Mouse (Mus musculus) intestine, embryonic 14.5 days (tissue): ENCODE data around the gene Hoxd12. TPM values are rescaled to one million over a fixed set of nuclear protein-coding genes. Genes with fewer than 3 reads are reported as not detected.
A peak's percentile ranks its signal among the peaks of the same experiment; 100 is the strongest.

Experiments
- ATAC-seq: fragments of 200-750 bp; cut with Nextera tagmentation; replicated peaks from 2 replicates; pipeline ENCODE4 v1.8.0; 2017; ENCODE audit warnings: low read depth, moderate number of reproducible peaks, moderate TSS enrichment, moderate library complexity; ENCODE audit not compliant: low FRiP score, low TSS enrichment
- DNase-seq: peaks from one replicate; pipeline ENCODE4 v3.0.0-alpha.2; 2018; ENCODE audit warnings: low spot score
- H3K27ac ChIP-seq: fragments of 300-500 bp; sonication (generic); 2 replicates; pipeline ENCODE4 v1.5.1; 2014; ENCODE audit warnings: low read depth, mild to moderate bottlenecking, control low read depth
- H3K27me3 ChIP-seq: fragments of 300-500 bp; sonication (generic); replicated peaks from 2 replicates; pipeline ENCODE4 v1.6.1; 2014; ENCODE audit warnings: low read length, control low read depth; ENCODE audit not compliant: control insufficient read depth, insufficient read depth
- H3K36me3 ChIP-seq: fragments of 300-500 bp; sonication (generic); 2 replicates; pipeline ENCODE4 v1.6.1; 2014; ENCODE audit warnings: low read length, control low read depth; ENCODE audit not compliant: control insufficient read depth, insufficient read depth
- H3K4me1 ChIP-seq: fragments of 300-500 bp; sonication (generic); replicated peaks from 2 replicates; pipeline ENCODE4 v1.6.1; 2014; ENCODE audit warnings: low read length, control low read depth, mixed read lengths; ENCODE audit not compliant: control insufficient read depth, insufficient read depth
- H3K4me2 ChIP-seq: fragments of 300-500 bp; sonication (generic); 2 replicates; pipeline ENCODE4 v1.6.1; 2014; ENCODE audit warnings: low read length
- H3K4me3 ChIP-seq: fragments of 300-500 bp; sonication (generic); 2 replicates; pipeline ENCODE4 v1.5.1; 2014; ENCODE audit warnings: low read depth, low read length, control low read depth, mixed read lengths
- H3K9ac ChIP-seq: fragments of 300-500 bp; sonication (generic); 2 replicates; pipeline ENCODE4 v1.6.1; 2014; ENCODE audit warnings: mild to moderate bottlenecking, low read length
- H3K9me3 ChIP-seq: fragments of 300-500 bp; sonication (generic); 2 replicates; pipeline ENCODE4 v1.6.1; 2016; ENCODE audit warnings: low read length, control low read depth; ENCODE audit not compliant: control insufficient read depth
- WGBS: fragments of 180-500 bp; shearing (Covaris S2); extraction: QIAGEN DNeasy Blood & Tissue Kit; methylation state at CpG from one replicate; pipeline ENCODE4 v1.1.7; 2014; 5-methylcytosine and 5-hydroxymethylcytosine counted together
- polyA plus RNA-seq: library from polyadenylated mRNA; unstranded; fragments of >200 nt; fragmentation: Nextera tagmentation; extraction: Ambion mirVana; gene quantifications from 2 replicates; pipeline ENCODE4 v1.2.1, GENCODE M21; 2014

Gene Hoxd12
- polyA plus RNA-seq, 1 experiment from 2014 or later: 0.34 TPM

- Histone ChIP-seq H3K27ac (peak within 1 kb of the TSS; percentile 87), H3K4me3 (peak within 1 kb of the TSS; percentile 59), H3K4me1 (0 out of 2 replicates have a peak, but pooled peaks cover 3% of the 10 kb centered on the region), H3K4me2 (peak within 1 kb of the TSS; percentile 62), H3K9me3 (no peaks in the 10 kb centered on the region), H3K36me3 (no peaks in the 10 kb centered on the region), H3K27me3 (peaks cover 71% of the 10 kb centered on the region), H3K9ac (peak within 1 kb of the TSS; percentile 51)
- ATAC-seq: peak; percentile 55; the same call in 1 of the 2 replicates
- WGBS: under 1% methylated on average over 65 of the region's 65 CpGs
- peak; percentile 85 for DNase-seq
Measured at GRCm38 (mm10) chr2:74711721-74712621, 37.2 kb downstream of the Hoxd12 start, which contains the start of the genes Hoxd3 and Hoxd4. Hoxd3 (plus strand) TSS chr2:74711927. Hoxd4 (plus strand) TSS chr2:74711929.

- Histone ChIP-seq H3K9me3 (no peaks in the 10 kb centered on the region), H3K4me1 (0 out of 2 replicates have a peak, but pooled peaks cover 3% of the 10 kb centered on the region), H3K9ac (peak overlapping the region; percentile 51; the same call in 1 of the 2 replicates), H3K36me3 (no peaks in the 10 kb centered on the region), H3K27me3 (peaks cover 65% of the 10 kb centered on the region), H3K27ac (peak overlapping the region; percentile 1; the same call in 1 of the 2 replicates), H3K4me2 (peak overlapping the region; percentile 62), H3K4me3 (peak overlapping the region; percentile 59)
- no peak for ATAC-seq
- WGBS: 18% methylated on average over 19 of the region's 19 CpGs
- no peak for DNase-seq
Measured at GRCm38 (mm10) chr2:74713239-74714150, 38.7 kb downstream of the Hoxd12 start.

GRCm38 (mm10) chr2:74714156-74714789 is 39.5 kb downstream of the Hoxd12 start:
- Histone ChIP-seq H3K9ac (peak overlapping the region; percentile 23; the same call in 1 of the 2 replicates), H3K27ac (peak overlapping the region; percentile 1; the same call in 1 of the 2 replicates), H3K4me2 (peak overlapping the region; percentile 62), H3K36me3 (no peaks in the 10 kb centered on the region), H3K27me3 (peaks cover 61% of the 10 kb centered on the region), H3K4me3 (peak overlapping the region; percentile 59), H3K9me3 (no peaks in the 10 kb centered on the region), H3K4me1 (0 out of 2 replicates have a peak, but pooled peaks cover 3% of the 10 kb centered on the region)
- DNase-seq (no peak), ATAC-seq (no peak)
- 13% methylated on average over 18 of the region's 18 CpGs for WGBS

- 3% methylated on average over 14 of the region's 14 CpGs for WGBS
- 0 out of 2 replicates have a peak, but pooled peaks cover 3% of the 10 kb centered on the region for H3K4me1 ChIP-seq
- H3K27me3 ChIP-seq: peaks cover 61% of the 10 kb centered on the region
- peak overlapping the region; percentile 1; the same call in 1 of the 2 replicates for H3K27ac ChIP-seq
- ATAC-seq (peak; percentile 58; the same call in 1 of the 2 replicates), DNase-seq (no peak)
- no peaks in the 10 kb centered on the region for H3K36me3 ChIP-seq
- H3K4me2 ChIP-seq: peak overlapping the region; percentile 62
- no peaks in the 10 kb centered on the region for H3K9me3 ChIP-seq
- peak overlapping the region; percentile 14; the same call in 1 of the 2 replicates for H3K4me3 ChIP-seq
- peak overlapping the region; percentile 14; the same call in 1 of the 2 replicates for H3K9ac ChIP-seq
Measured at GRCm38 (mm10) chr2:74714881-74715280, 40.1 kb downstream of the Hoxd12 start.

GRCm38 (mm10) chr2:74715504-74716241 is 40.9 kb downstream of the Hoxd12 start:
- DNase-seq (peak; percentile 99), ATAC-seq (peak; percentile 72)
- 3% methylated on average over 26 of the region's 26 CpGs for WGBS
- Histone ChIP-seq H3K27me3 (peaks cover 60% of the 10 kb centered on the region), H3K36me3 (no peaks in the 10 kb centered on the region), H3K4me1 (0 out of 2 replicates have a peak, but pooled peaks cover 3% of the 10 kb centered on the region), H3K4me2 (peak overlapping the region; percentile 62), H3K9me3 (no peaks in the 10 kb centered on the region), H3K4me3 (peak overlapping the region; percentile 25), H3K9ac (no peak overlapping the region), H3K27ac (no peak overlapping the region)

- Histone ChIP-seq H3K4me1 (peaks cover 22% of the 10 kb centered on the region), H3K27ac (no peak overlapping the region), H3K4me3 (no peak overlapping the region), H3K27me3 (peaks cover 74% of the 10 kb centered on the region), H3K4me2 (no peak overlapping the region), H3K9ac (no peak overlapping the region), H3K36me3 (no peaks in the 10 kb centered on the region), H3K9me3 (no peaks in the 10 kb centered on the region)
- ATAC-seq (no peak), DNase-seq (no peak)
- 36% methylated on average over 2 of the region's 2 CpGs for WGBS
Measured at GRCm38 (mm10) chr2:74720384-74720783, 45.6 kb downstream of the Hoxd12 start.

GRCm38 (mm10) chr2:74720955-74721491 is 46.2 kb downstream of the Hoxd12 start:
- H3K27ac ChIP-seq: no peak overlapping the region
- H3K4me1 ChIP-seq: peaks cover 19% of the 10 kb centered on the region
- no peaks in the 10 kb centered on the region for H3K36me3 ChIP-seq
- no peaks in the 10 kb centered on the region for H3K9me3 ChIP-seq
- no peak overlapping the region for H3K9ac ChIP-seq
- H3K4me2 ChIP-seq: no peak overlapping the region
- ATAC-seq: 0 out of 2 replicates have a peak, but pooled peaks have one; percentile 51
- DNase-seq: peak; percentile 68
- no peak overlapping the region for H3K4me3 ChIP-seq
- WGBS: 27% methylated on average over 5 of the region's 5 CpGs
- peaks cover 80% of the 10 kb centered on the region for H3K27me3 ChIP-seq
